Mouse (Mus musculus): ENCODE results near the gene Olfr1008.
"Not testable (repeated sequence)": the region's sequence is repeated elsewhere in the genome, so short reads cannot be mapped to it uniquely, and the experiment has no call there.

The Olfr1008 gene

DNA sequence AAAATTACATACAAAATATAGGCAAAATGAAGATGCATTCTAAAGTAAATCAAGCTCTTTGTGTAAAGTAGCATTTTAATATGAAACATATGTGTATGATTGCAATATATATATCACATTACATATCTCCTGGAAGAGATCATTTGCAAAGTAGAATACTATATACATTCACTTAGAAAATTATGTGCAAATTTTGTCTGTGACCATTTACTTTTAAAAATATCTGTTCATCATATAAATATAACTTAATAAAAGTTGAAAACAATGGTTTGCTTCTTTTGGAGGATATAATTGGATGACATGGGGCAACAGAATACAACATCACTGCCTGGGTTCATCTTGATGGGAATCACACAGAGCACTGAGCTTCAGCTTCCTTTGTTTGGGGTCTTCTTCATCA lies at the start of gene Olfr1008:
TSS of gene Olfr1008 (plus strand) at position 301 of the 400 bp plus-strand sequence.
- no peak for DNase-seq (ENCODE audit: low read depth)

DNA sequence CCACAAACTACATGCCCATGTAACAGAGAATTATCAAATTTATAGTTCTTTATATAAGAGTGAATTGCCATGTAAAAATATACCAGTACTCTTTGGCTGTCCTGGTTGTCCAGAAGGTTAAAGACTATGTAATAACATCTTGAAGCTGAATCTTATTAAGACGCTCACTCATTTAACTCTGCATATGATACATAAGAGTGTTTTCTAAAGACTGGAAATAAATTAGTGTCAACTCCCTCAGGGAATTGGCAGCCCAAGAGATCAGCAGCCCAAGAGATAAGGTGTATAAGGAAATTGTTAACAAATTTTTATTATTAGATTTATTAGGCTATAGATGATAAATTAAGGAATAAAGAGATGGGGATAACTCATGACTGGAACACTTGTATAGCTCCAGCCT lies 38.6 kb upstream of the Olfr1008 start, which contains the start of gene Olfr1002:
TSS of gene Olfr1002 (minus strand) at position 101 of the 400 bp plus-strand sequence.
- DNase-seq (ENCODE audit: low read depth), result no peak

DNA sequence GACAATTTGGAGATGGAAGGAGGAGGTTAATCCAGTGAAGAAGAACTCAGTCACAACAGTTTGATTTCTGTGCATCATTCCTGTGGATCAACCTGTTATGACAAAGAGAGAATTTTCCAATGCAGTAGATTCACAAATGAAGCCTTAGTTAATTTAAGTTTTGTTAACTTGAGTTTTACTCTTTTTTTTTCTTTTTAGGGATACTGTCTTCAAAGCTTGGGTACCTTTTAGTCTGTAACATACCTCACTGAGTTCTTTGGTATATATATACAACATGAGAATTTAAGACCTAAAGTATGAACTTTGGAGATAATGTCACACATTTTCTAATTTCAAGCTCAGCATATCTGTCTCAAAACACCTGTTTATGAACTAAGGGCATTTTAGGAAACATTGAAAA lies 24.9 kb upstream of the Olfr1008 start, which contains the start of gene Olfr154:
TSS of gene Olfr154 (minus strand) at position 101 of the 400 bp plus-strand sequence.
- not testable (repeated sequence) for DNase-seq (ENCODE audit: low read depth)

DNA sequence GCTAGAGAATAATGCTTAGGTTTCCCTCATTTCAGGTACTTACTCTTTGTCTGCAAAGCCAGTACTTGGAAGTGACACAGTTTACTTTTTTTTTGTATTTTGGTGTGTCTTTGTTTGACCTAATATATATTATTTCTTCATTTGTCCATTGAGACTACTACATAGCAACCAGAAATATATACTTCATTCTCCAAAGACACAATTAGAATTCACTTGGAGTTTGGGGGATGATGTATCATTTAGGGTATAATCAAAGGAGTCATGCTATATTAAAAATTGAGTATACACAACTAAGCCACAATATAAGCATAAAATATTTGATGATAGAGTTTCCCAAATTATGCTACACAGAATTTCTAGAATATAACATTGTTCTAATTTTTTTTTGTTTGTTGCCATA lies 10.6 kb upstream of the Olfr1008 start, which contains the start of gene Olfr1006:
TSS of gene Olfr1006 (minus strand) at position 101 of the 400 bp plus-strand sequence.
- no peak for DNase-seq (ENCODE audit: low read depth)

DNA sequence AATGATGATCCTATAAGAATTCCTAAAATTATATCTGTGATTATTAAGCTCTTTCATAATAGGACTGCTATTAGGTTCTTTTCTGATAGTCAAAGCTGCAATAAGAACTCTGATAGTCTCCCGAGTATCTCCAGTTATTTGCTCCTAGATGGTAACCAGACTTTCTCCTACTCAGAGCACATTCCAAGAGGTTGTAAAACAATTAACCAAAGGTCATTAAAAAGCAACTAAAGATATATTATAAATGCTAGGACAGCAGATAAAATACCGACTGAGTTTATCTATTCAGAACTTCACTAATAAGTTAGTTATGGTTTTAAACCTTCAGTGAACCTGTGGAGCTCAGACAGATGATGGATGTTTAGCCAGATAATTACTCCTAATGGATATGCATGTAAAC lies 21.4 kb downstream of the Olfr1008 start:
- DNase-seq (ENCODE audit: low read depth), result not testable (repeated sequence)

DNA sequence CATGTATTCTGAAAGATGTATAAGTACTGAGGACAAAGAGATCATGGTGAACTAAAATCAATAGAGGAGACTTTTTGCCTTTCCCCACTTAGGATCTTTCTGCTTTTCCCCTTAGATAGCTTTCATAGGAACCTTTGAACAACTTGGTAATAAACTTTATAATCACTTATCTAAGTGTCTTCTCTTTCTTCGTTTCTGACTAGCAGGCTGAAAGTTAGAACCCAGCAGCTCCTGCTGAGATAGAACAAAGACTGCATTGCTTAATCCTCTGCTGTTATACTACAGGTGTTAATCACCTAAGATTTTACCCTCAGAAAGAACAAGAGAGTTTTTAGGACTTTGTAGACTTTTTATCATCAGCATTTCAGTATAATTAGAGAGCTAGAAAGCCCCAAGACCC lies 21.9 kb downstream of the Olfr1008 start:
- DNase-seq (ENCODE audit: low read depth), result no peak

DNA sequence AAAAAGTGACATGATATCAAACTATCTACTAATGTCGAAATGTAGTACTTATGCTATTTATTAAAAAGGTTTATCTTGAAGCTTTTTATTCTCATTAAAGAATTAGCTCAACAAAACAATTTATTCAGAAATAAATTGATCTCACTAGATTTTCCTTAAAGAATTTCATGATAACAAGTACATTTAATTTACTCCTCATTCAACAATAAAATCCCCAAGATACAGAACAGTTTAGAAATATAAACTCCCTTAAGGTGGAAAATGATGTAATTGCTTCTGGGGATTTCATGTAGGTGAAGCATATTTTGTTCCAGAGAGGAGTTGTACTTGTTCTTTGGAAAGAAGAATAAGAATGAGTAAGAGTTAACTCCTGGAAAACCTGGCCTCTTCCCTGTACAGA lies 25.9 kb downstream of the Olfr1008 start, which contains the start of gene Olfr1009:
TSS of gene Olfr1009 (plus strand) at position 301 of the 400 bp plus-strand sequence.
- DNase-seq (ENCODE audit: low read depth), result no peak

DNA sequence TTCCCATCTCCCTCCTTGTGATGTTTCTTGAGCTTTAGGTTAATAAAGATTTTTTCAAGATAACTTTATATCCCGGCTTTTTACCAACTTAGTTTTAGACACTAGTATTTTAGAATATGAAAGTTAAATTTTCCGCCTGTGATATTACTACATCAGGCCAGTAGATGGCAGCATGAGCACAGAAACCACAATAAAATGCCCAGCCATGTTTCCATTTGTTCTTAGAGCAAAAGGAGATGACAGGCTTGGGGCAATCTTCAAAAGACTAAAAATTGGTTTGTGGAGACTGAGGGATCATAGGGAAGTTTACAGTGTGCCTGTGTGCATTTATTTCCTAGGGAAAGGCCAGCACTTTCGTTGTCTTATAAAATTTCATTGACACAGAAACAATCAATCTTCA lies 36.6 kb downstream of the Olfr1008 start:
- peak; percentile 57 for DNase-seq (ENCODE audit: low read depth)

All from NIH3T3 (cell line).